Mouse (Mus musculus) thymus, postnatal 4 days (tissue): ENCODE measurements around the gene Tfr2.

Experiments used
- DNase-seq: peaks from one replicate; pipeline ENCODE4 v3.0.0; 2021

The Tfr2 gene

DNA sequence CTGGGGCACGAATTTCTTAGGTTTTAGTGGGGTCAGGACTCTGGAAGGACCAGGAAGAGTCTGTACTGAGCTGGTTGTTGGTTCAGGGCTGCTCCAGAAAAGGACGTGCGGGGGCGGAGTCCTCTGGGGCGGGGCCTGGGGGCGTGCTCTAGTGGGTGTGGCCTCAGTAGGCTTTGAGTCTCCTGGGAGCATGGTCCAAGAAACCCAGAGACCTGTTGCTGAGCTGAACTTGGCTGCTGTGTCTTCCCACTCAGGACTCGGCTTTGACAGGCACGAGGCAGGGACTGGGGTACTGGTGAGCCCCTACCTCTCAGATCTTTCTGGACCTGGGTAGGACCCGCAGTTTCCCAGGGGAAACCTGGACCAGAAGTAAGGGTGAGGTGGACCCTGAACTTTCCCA, at the start of gene Tfr2:
Gene Tfr2, plus strand, starts transcription at position 176 of the 400 bp plus-strand sequence.
- peak; percentile 76 for DNase-seq

DNA sequence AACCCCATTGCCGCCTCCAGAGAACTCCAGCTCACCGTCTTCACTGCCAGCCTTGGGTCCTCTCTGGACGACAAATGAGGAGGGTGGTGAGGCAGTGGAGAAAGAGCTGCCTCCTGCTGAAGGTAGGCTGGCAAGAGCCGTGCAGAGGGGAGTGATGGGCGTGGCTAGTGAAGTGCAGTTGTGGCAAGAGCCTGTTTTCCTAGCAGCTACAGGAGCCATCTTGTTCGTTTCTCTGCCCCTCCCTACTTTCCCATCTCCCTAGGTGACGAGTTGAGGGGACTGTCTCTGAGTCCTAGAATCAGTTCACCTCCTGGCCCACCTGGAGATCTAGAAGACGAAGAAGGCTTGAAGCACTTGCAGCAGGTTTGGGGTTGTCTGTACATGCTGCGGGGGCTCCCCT, 47.8 kb upstream of the Tfr2 start:
- no peak for DNase-seq

DNA sequence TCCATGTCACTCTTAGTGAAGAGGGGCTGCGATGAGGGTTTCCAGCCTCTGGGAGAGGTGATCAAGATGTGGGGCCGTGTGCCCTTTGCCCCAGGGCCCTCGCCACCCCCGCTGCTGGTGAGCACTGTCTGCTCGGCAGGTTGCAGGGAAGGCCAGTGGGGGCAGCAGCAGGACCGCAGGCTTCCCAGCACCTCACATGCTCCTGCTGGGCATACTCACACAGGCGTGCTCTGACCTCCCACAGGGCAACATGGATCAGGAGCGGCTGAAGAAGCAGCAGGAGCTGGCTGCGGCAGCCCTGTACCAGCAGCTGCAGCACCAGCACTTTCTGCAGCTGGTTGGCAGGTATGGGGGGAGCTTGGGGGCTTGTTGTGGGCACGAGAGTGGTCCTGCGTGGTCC, 46.9 kb upstream of the Tfr2 start:
- DNase-seq = no peak

DNA sequence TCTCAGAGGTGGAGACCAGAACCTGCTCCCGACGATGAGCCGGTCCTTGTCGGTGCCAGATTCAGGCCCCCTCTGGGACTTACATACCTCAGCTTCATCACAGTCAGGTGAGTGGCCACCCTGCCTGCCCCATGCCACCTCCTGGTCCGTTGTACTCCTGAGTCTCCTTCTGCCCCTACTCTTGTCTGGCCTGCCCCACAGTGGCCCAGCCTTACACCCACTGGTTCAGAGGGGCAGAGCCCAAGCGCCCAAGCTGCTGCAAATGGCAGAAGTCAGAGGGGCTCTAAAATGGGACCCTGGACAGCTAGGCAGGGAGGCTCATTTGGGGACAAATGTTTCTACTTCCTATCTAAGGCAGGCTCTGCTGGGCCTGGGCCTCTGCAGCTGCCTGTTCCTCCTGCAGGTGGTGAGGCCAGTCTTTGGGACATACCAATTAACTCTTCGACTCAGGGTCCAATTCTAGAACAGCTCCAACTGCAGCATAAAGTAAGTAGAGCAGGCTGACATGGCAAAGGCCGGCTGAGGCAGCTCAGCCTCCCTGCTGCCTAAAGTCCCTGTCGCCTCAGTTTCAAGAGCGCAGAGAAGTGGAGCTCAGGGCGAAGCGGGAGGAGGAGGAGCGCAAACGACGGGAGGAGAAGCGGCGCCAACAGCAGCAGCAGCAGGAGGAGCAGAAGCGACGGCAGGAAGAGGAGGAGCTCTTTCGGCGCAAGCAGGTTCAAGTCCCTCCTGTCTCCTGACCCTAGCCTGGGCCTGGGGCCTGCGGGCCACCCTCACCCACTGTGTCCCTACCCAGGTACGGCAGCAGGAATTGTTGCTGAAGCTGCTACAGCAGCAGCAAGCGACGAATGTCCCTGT, 46.0 kb upstream of the Tfr2 start:
- no peak for DNase-seq

DNA sequence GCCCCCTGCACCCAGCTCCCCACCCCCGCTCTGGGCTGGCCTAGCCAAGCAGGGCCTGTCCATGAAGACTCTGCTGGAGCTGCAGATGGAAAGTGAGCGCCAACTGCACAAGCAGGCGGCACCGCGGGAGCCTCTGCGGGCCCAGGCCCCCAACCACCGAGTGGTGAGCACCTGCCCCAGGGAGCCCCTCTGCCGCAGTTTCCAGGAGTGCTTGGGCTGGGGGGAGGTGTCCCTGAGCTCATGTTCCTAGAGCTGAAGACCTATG, 45.5 kb upstream of the Tfr2 start:
- no peak for DNase-seq

DNA sequence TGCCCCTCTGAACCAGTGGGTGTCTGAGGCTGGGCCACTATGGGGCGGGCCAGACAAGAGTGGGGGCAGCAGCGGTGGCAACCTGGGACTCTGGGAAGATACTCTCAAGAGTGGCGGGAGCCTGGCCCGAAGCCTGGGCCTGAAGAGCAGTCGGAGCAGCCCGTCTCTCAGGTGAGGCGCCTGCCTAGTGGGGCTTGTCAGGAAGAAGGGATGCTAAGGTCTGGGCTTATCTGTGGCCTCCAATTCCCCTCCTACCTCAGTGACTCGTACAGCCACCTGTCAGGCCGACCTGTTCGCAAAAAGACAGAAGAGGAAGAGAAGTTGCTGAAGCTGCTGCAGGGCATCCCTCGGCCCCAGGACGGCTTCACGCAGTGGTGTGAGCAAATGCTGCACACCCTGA, 45.0 kb upstream of the Tfr2 start:
- no peak for DNase-seq

DNA sequence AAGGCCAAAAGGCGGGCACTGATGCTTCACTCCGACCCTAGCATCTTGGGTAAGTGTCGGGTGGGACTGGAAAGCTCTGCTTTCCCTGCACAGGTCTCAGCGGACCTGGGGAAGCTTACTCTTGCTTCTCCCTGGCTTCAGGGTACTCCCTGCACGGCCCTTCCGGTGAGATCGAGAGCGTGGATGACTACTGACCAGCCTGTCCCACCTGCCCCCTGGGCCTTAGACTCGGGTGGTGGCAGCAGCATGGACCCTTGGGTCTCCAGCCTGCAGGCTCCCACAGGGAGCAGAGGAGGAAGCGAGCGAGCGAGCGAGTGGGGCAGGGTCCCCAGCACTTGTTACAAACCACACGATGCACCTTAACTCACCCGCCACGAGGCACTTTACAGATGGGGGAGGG, 44.1 kb upstream of the Tfr2 start:
- no peak for DNase-seq

DNA sequence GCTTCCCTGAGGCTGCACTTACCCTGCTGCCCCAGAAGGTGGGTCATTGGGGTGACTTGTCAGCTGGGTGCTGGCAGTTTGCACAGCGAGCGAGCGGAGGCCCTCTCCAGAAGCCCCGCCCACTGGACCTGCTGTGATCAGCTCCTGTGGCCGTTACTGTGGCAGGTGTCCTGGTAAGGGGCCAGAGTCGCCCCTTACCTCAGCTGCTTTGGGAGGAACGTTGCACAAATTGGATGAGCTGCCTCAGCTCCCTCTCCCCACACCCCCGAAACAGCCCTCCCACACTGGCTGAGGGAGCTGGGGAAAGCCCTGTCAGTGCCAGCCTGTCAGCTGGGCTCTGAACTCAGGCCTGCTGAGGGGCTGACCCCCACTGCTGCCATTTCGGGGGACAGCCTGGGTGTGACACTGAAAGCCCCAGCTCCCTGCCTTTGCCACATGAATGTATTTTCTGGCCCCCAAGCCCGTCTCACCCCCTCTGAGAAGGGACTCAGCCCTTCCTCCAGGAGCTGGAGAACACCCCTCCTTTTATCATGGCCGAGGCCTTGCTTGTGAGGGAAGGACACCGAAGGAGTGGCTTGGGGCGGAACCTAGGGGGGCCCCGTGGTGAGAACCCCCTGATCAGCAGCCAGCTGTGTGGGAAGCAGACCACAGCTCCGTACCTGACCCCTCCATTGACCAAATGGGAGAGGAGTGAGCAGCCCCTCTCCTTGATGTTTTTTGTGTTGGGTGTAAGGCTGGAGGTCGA, 43.3 kb upstream of the Tfr2 start:
- peak; percentile 68 for DNase-seq

DNA sequence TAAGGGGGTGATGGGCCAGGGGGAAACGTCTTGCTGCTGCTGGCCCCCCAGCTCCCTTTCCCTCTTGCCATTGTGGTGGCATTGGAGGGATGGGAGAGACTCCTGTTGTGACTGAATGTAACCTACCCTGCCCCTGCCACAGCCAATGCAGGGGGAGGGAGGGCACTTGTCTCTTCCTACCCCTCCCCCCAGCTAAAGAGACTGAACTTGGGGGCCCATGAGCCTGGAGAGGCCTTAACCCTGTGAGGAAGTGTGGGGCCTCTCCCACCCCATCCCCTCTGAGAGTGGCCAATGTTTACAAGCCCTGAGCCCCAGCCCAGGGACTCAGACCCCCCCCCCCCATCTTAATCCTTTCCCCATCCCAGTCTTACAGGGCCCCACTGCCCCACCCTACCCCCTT, 42.2 kb upstream of the Tfr2 start:
- no peak for DNase-seq

DNA sequence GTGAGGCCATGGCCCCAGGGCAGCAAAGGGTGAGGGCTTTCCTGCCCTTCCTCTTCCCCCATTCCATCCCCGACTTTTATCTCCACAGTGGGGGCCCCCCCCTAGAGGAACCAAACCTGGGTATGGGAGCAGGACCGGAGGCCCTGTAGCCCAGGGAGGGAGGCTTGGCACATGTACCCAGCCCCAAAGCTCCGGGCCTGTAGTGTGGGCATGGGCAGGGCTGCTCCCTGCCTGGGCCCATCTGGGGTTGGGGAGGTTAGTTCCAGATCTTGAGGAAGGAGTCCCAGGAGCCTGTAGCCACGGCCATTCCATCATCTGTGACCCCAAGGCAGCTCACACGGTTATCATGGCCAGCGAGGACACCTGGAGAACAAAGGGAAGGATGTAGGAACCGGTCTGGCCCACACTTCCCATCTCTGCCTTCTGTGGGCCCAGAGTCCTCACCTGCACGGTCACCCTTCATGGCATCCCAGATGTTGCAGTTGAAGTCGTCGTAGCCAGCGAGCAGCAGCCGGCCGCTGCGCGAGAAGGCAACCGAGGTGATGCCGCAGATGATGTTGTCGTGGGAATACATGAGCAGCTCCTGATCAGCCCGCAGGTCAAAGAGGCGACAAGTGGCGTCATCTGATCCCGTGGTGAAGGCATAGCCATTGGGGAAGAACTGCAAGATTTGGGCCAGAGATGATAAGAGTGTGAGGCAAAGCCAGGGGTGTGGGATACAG, 41.2 kb upstream of the Tfr2 start:
- DNase-seq = no peak

DNA sequence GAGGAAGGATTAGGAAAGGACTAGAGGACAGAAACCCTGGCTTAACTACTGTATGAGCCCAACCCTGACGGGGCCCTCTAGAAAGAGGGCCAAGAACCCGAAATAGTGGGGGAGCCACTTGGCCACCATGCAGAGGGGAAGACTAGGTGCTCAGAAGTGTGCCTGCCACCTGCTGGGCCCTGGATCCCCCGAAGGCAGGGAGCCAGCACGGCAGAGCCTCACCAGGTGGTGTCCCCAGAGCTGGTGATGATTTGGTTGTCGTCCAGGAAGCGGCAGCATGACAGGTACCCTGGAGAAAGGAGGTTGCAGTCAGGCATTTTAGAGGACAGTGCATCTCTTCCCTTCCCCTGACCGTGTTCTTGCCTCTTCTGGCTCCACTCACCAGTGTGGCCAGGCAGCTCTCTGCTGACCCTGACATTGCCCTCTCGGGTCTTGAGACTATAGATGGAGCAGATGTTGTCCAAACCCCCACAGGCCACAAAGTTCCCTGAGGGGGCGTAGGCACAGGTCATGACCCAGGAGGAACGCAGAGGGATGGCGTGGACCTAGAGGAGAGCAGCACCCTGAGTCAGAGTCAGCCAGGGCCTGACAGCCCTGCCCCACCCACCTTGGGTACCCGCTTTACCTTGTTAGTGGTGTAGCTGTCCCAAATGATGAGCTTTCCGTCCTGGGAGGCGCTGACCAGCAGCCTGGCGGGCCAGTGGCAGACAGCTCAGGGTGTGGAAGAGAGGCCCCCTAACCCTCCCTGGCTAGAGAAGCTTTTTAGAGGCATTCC, 40.2 kb upstream of the Tfr2 start:
- DNase-seq = no peak

DNA sequence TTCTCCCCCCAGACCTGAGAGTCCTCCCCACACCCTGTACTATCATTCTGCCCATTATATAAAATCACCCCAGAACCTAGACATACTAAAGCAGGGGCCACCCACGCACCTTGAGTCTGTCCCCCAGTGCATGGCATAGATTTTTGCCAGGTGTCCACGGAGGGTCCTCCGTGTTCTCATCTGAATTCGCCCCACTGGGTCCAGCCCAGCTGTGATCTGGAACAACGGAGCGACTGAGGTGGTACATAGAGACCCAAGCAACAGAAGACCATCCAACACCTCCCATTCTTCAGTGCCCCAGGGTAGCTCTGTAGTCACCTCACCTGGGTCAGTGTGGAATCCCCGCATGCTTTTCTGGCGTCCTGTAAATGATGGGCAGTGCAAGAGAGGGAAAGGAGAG, 39.6 kb upstream of the Tfr2 start:
- DNase-seq = no peak

DNA sequence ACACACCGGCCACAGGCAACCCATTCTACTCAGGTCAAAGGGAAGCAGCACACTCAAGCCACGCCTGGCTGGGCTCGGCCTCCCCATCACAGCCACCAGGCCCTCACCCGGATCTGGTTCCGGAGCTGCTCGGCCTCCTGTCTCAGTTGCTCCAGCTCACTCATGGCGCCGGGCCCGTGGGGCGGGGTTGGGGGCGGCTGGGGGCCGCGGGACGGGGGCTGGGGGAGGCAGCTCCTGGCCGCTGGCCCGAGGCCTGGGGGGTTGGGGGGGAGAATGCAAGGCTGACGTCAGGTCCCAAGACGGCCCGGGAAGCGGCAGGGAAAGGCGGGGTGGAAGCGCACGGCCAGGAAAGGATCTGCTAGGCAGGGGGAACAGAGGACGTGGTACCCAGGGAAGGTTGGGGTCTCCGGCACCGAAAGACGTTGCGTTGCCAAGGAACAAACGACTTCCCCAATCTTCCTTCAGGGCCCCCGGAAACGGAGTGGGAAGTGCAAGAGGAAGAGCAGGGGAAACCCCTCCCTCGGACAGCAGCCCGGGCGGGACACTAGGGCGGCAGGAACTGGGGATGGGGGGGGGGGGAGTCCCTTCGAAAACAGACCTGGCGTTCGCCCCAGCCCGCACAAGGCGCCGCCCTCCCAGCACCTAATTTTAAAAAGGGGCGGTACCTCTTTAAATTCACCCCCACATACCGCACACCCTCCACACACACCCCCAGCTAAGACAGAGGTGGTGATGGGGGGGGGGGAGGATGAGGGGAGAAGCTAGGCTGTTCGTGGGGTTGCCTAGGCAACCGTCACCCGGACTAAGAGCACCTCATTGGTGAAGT, 38.8 kb upstream of the Tfr2 start:
- peak; percentile 53 for DNase-seq

DNA sequence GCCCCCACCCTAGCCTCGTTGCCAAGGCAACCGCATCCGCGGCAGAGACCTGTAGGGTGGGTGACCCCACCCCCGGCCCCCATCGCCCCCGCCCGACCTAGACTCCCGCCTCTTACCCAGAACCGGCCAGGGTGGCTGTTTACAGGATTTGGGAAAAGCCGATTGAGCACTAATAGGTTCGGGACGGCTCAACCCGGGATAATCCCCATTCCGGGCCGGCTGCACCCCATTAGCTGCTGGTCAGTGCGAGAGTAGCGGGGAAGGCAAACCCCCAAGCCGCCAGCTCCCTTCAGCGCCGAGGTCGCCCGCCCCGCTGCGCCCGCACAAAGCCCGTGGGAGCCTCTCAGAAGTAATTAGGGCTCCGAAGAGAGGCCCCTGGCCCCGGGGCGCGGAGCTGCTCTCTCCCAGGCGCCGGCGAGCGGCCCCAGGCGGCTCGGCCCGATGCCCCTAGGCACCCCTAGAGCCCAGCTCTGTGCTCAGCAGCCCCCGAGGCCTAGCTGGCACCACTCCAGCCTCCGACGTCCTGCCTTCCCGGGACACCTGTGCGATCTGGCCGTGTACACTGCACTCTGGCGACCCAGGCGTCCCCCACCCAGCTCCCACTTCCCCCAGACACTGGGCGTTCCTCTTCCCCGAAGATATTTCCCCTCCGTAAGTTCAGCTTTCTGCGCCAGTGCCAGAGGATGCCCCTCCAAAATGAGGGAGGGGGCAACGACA, 38.1 kb upstream of the Tfr2 start:
- peak; percentile 82 for DNase-seq

DNA sequence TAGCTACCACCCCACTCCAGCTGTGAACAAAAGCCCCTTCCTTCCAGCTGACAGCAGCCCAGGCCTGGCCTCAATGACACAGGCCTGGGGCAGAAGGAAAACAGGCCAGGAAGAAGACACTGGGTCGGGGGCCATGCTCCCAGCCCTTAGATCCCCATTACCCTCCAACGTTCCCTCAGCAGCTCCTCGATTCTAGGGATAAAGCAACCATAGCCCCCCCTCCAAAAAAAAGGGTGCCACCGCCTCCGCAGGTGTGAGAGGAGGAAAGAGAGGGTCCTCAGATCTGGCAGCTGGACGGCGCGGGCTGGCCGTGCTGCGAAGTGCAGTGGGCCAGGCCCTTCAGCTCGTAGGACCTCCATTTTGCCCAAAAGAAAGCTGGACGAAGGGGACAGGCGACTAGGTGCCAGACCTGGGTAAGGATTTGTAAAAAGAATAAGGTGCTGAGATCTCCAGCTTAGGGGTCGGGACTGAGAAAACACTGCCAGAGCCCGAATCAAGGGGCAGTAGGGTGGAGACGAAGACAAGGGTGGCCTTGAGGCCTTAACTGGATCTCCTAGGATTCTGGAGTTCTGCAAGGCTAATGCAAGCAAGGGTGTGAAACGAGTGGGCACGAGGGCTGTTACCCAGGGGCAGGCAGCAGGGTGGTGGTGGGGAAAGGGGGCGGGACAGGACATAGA, 37.4 kb upstream of the Tfr2 start:
- DNase-seq = peak; percentile 53

DNA sequence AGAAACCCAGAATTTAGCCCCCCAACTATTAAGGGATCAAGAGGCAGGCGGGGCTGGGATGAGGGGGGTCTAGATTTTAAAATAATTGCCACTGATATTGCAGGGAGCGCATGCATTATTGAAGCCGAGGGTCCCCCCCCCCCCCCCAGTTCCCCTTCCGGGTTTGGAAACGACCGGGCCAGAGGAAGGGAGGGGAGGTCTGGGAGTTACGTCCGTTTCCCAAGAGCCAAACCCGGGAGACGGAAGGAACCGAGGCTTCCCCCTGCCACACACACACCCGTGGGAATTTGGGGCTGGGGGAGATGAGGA, 36.9 kb upstream of the Tfr2 start:
- no peak for DNase-seq

DNA sequence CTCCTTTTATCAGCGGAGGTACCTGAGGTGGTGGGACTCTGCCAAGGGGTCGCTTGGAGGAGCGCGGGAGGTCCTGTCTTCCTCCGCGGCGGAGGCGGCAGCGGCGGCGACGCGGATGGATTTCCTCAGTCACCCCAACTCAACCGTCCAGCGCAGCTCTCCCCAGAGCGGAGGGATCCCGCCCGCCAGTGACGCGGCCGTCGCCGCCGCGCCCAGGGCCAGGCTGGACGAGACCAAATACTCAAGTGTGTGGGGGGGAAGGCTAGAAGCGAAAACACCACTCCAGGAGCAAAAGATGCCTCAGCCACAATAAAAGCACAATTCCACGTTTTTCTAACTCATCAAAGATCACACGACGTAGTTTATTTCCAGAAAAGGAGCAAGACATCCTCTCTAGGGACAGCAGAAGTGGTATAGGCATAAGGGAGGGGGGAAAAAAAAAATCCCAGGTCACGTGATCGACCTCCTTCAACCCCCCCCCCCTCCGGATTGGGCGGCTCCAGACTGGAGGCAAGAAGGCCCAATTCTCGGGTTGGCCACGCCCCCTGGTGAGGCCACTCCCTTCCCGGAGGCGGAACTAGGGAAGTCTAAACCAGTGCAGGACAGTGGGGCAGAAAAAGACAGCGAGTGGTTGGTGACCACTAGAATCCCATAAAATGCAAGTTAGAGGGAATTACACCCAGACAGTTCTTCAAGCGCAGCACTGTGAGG, 36.4 kb upstream of the Tfr2 start, which contains the start of the genes Epo and Gnb2:
Gene Epo, minus strand, starts transcription at position 126 of the 711 bp plus-strand sequence.
Gene Gnb2, minus strand, starts transcription at position 394 of the 711 bp plus-strand sequence.
- peak; percentile 99 for DNase-seq

DNA sequence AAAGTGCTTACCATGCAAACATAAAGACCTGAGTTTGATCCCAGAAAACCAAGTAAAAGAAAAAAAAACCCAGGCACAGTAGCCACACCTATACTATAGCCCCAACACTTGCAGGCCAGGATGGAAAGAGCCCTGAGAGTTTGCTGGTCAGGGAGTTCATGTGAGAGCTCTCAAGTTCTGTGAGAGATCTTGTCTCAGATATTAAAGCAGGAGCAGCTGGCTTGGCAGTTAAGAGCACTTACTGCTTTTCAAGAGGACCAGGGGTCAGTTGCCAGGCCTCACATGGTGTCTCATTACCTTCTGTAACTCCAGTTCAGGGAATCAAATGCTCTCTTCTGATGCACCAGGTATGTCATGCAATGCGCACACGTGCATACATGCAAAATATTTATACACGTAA, 34.9 kb upstream of the Tfr2 start:
- no peak for DNase-seq

DNA sequence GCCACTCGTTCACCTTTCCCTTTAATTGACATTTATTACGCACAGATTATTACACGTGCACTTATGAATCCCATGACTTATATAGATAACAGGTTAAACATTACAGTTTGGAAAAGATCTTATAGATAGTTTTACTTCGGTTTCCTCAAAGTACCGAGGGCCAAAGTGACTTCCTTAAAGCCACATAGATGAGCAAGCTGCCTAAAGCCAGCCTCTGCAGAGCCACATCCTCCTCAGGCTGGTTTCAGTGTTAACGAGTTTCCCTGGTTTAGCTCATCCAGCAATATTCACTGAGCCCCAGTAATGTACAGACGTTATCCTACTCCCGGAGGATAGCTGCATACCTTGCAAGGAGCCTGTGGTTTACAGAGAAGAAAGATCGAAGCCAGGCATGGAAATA, 34.3 kb upstream of the Tfr2 start:
- DNase-seq = no peak

DNA sequence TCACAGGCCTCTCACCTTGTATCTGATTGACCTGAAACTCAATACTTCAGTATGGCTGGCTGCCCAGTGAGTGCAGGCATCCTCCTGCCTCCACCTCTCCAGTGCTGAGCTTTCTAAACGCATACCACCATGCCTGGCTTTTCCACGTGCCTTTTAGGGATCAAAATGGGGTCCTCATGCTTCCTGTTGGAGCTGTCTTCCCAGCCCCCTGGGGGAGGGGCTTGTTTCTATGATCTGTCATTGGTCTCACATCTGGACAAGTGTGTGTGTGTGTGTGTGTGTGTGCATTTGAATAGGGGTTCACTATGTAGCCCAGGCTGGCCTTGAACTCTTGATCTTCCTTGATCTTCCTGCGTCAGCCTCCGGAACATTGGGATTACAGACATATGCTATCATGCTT, 32.2 kb upstream of the Tfr2 start:
- DNase-seq = no peak
